Mouse (Mus musculus): ENCODE measurements at regions not wholly inside any gene's neighbourhood (a gene's known extent, or its start where the extent isn't known, plus 50 kb on each side); places are given as distances from the start of the nearest gene placed in this dataset.

DNA sequence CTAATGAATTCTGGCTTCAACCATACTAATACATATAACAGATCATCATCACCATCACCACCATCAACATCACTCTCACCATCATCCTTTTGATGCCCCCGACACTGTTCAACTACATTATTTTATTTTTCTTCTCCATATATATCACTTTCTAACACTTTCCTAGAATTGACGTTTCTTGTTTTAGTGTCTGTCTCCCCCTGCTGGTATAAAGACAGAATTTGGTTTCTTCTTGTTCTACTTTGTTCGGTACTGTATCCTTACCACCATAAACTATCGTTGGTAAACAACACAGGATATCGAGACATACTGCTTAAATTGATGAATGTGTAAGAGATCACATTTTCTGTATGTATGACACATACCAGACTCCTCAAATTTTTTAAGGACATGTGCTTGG lies 92.5 kb upstream of the Tab3 start:
- 55% methylated on average over 5 of the region's 5 CpGs for WGBS
- Histone ChIP-seq H3K4me2 (replicated peaks) (no peak overlapping the region), H3K4me1 (replicated peaks) (no peaks in the 10 kb centered on the region), H3K4me3 (replicated peaks) (no peak overlapping the region), H3K27me3 (no peaks in the 10 kb centered on the region), H3K9ac (replicated peaks) (no peak overlapping the region), H3K27ac (no peak overlapping the region), H3K9me3 (no peaks in the 10 kb centered on the region), H3K36me3 (no peaks in the 10 kb centered on the region)
- ATAC-seq: 0 out of 2 replicates have a peak, but pooled peaks have one; percentile 24

- no peaks in the 10 kb centered on the region for H3K4me1 ChIP-seq (replicated peaks)
- no peak overlapping the region for H3K4me2 ChIP-seq (replicated peaks)
- no peak overlapping the region for H3K27ac ChIP-seq
- H3K27me3 ChIP-seq: no peaks in the 10 kb centered on the region
- H3K9ac ChIP-seq (replicated peaks): no peak overlapping the region
- H3K4me3 ChIP-seq (replicated peaks): no peak overlapping the region
- no peaks in the 10 kb centered on the region for H3K9me3 ChIP-seq
- 77% methylated on average over 1 of the region's 1 CpGs for WGBS
- no peaks in the 10 kb centered on the region for H3K36me3 ChIP-seq
- ATAC-seq: no peak
Observed at GRCm38 (mm10) chrX:85496943-85497342, 76.9 kb upstream of the Tab3 start.
